Comparison of ENCODE assay signal across 13 mouse cellular contexts in genomic region chr5:143031193-143031592, GRCm38 (mm10).
DNase-seq lines count a peak whose midpoint lies in the region; ATAC-seq and TF ChIP-seq lines count a peak whose summit lies in the region.
"Had no signal": no experiment of that assay in that cellular context is flagged by ENCODE, and none has a peak within 500 bp of the region (broad histone marks: within the 10 kb centered on the region; RNA-seq: fewer than 3 reads in every experiment).

No protein-coding gene starts in this region.

- H3K79me3 ChIP-seq in C2C12 (ENCODE audit: low read depth): no peaks in the 10 kb centered on the region

- no peaks in the 10 kb centered on the region for H3K9me3 ChIP-seq in heart, embryonic 13.5 days
- H3K9me3 ChIP-seq in limb, embryonic 15.5 days: no peaks in the 10 kb centered on the region
- H3K9me3 ChIP-seq: forebrain, embryonic 10.5 days; limb, embryonic 13.5 days had no signal

- intact Hi-C loops in heart, postnatal 14 days (cut with DNase I): no loop called here

- 71% methylated on average over 4 of the region's 4 CpGs for WGBS in heart, embryonic 13.5 days
- 66% methylated on average over 4 of the region's 4 CpGs for WGBS in kidney, adult 2 months
- 44% methylated on average over 4 of the region's 4 CpGs for WGBS in limb, embryonic 15.5 days

- H3ac ChIP-seq in C2C12 (ENCODE audit: control insufficient read depth, insufficient read length, low read depth): no peak overlapping the region

- peaks cover 38% of the 10 kb centered on the region for H3K4me1 ChIP-seq in heart, embryonic 13.5 days
- H3K4me1 ChIP-seq in kidney, adult 2 months (ENCODE audit: control insufficient read depth, insufficient read depth, low read length): no peaks in the 10 kb centered on the region
- no peaks in the 10 kb centered on the region for H3K4me1 ChIP-seq in limb, embryonic 15.5 days

- no peak for TF ChIP-seq POLR2A in kidney, adult 2 months (IDR thresholded peaks at IDR 0.05; ENCODE audit: low read depth, low read length)

- no peaks in the 10 kb centered on the region for H3K79me2 ChIP-seq in C2C12 (ENCODE audit: control insufficient read depth, insufficient read depth)

- TF ChIP-seq CTCF in kidney, adult 2 months (conservative IDR thresholded peaks at IDR 0.05; ENCODE audit: insufficient read depth, insufficient read length, low read depth, low read length): no peak
- TF ChIP-seq CTCF in C2C12 (IDR thresholded peaks at IDR 0.05; ENCODE audit: control insufficient read depth, insufficient read depth, insufficient read length): no peak

- ATAC-seq in heart, embryonic 13.5 days (ENCODE audit: extremely low read depth, insufficient number of reproducible peaks, low FRiP score, low TSS enrichment): no peak
- ATAC-seq in limb, embryonic 15.5 days (ENCODE audit: insufficient number of reproducible peaks, low FRiP score, low TSS enrichment, low read depth): no peak

- H3K27ac ChIP-seq in heart, embryonic 13.5 days (replicated peaks): peak overlapping the region; percentile 37
- no peak overlapping the region for H3K27ac ChIP-seq in kidney, adult 2 months (ENCODE audit: insufficient read depth, low read depth, low read length)
- H3K27ac ChIP-seq in limb, embryonic 15.5 days: 0 out of 2 replicates have a peak overlapping the region, but pooled peaks have one; percentile 33
- H3K27ac ChIP-seq: macrophage had no signal

- no peaks in the 10 kb centered on the region for H3K27me3 ChIP-seq in heart, embryonic 13.5 days (replicated peaks)
- H3K27me3 ChIP-seq in kidney, adult 2 months (replicated peaks; ENCODE audit: control insufficient read depth, insufficient read depth, low read length): no peaks in the 10 kb centered on the region
- H3K27me3 ChIP-seq in C2C12 (ENCODE audit: control insufficient read depth, insufficient read depth, insufficient read length): no peaks in the 10 kb centered on the region
- H3K27me3 ChIP-seq in limb, embryonic 15.5 days: no peaks in the 10 kb centered on the region
- H3K27me3 ChIP-seq: limb, embryonic 13.5 days had no signal

- no peak overlapping the region for H3K4me3 ChIP-seq in heart, embryonic 13.5 days
- no peak overlapping the region for H3K4me3 ChIP-seq in kidney, adult 2 months (ENCODE audit: insufficient read depth, low read depth, low read length)
- H3K4me3 ChIP-seq in C2C12 (ENCODE audit: insufficient read depth, poor library complexity, severe bottlenecking): no peak overlapping the region
- H3K4me3 ChIP-seq in limb, embryonic 15.5 days: no peak overlapping the region
- H3K4me3 ChIP-seq: forebrain, embryonic 10.5 days; limb, embryonic 13.5 days had no signal

- no peak for DNase-seq in heart, postnatal 14 days
- DNase-seq in kidney, postnatal 14 days: peak; percentile 27
- no peak for DNase-seq in kidney, adult 2 months
- no peak for DNase-seq in urinary bladder, postnatal 4 days (ENCODE audit: low spot score in 2 of 2)
- DNase-seq in thymus, postnatal 4 days: no peak
- DNase-seq: cerebellum, adult 9-11 months; gastrocnemius, postnatal 10 days had no signal

- no peak overlapping the region for H3K9ac ChIP-seq in heart, embryonic 13.5 days
- no peak overlapping the region for H3K9ac ChIP-seq in limb, embryonic 15.5 days
- H3K9ac ChIP-seq: limb, embryonic 13.5 days had no signal

- H3K4me2 ChIP-seq in heart, embryonic 13.5 days: no peak overlapping the region
- H3K4me2 ChIP-seq in limb, embryonic 15.5 days: no peak overlapping the region
- H3K4me2 ChIP-seq: limb, embryonic 13.5 days had no signal

- peaks cover 28% of the 10 kb centered on the region for H3K36me3 ChIP-seq in heart, embryonic 13.5 days
- peaks cover 3% of the 10 kb centered on the region for H3K36me3 ChIP-seq in kidney, adult 2 months (ENCODE audit: control insufficient read depth, insufficient read depth, low read length)
- H3K36me3 ChIP-seq in C2C12 (ENCODE audit: control insufficient read depth, insufficient read depth): peaks cover 15% of the 10 kb centered on the region
- H3K36me3 ChIP-seq in limb, embryonic 15.5 days: peaks cover 33% of the 10 kb centered on the region

TF ChIP-seq in C2C12, 6 proteins besides CTCF, POLR2A, EP300 and RAD21:
- TF ChIP-seq MYOD1 (IDR thresholded peaks at IDR 0.05; ENCODE audit: control insufficient read depth, insufficient read length, low read depth) (no peak), FOSL1 (IDR thresholded peaks at IDR 0.05; ENCODE audit: insufficient read depth, low read length, poor library complexity, severe bottlenecking) (peak; percentile 44)
TF ChIP-seq in C2C12: peak in this region for 1.
